Mouse (Mus musculus) heart, adult 2 months (tissue): ENCODE results near the gene Trpm3.

Source experiments
- CTCF ChIP-seq: fragments of 200-600 bp; IDR thresholded peaks from 2 replicates; pipeline ENCODE4 v1.8.1; 2022; ENCODE audit warnings: antibody characterized with exemption, mild to moderate bottlenecking, moderate library complexity
- EP300 ChIP-seq: fragments of 200-500 bp; IDR thresholded peaks from 2 replicates; pipeline ENCODE4 v1.6.1; 2011; ENCODE audit warnings: low read depth, low read length, control low read depth; ENCODE audit not compliant: insufficient read depth
- POLR2A ChIP-seq: fragments of 200-500 bp; IDR thresholded peaks from 2 replicates; pipeline ENCODE4 v1.6.1; 2011; ENCODE audit warnings: mild to moderate bottlenecking, low read depth, low read length, control low read depth; ENCODE audit not compliant: insufficient read depth

GRCm38 (mm10) chr19:23035786-23036185 is 896.9 kb downstream of the Trpm3 start:
- no peak for TF ChIP-seq CTCF
- no peak for TF ChIP-seq POLR2A
- TF ChIP-seq EP300, result no peak
